Mouse (Mus musculus) telencephalon, adult 2 months (tissue): ENCODE results near the gene Plscr1.

Experiments
- DNase-seq: peaks from one replicate; pipeline ENCODE4 v3.0.0-alpha.2; 2011; ENCODE audit warnings: low read depth, low spot score

Plscr1 gene

DNA sequence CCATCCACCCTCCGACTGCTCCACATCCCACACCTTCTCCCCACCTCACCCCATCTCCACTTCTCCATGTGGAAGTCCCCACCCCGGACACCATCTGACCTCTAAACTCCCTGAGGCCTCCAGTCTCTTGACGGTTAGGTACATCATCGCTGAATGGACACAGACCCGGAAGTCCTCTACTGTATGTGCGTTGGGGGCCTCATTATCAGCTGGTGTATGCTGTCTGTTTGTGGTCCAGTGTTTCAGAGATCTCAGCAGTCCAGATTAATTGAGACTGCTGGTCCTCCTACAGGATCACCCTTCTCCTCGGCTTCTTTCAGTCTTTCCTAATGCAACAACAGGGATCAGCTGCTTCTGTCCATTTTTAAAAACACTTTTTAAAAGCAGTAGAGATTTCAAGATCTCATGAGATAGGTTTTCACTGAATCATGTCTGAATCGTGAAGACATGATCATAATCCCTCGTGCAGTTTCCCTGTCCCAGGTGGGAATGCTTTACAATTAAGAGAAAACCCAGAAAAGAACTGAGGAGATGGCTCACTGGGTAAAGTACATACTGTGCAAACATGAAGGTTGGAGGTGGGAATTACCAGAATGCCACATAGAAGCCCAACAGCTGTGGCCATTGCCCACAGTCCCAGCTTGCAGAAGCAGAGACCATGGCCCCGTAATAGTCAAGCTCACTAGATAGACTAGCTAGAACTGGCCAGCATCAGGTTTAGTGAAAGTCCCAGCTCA, 4.2 kb downstream of the Plscr1 start:
- no peak for DNase-seq

DNA sequence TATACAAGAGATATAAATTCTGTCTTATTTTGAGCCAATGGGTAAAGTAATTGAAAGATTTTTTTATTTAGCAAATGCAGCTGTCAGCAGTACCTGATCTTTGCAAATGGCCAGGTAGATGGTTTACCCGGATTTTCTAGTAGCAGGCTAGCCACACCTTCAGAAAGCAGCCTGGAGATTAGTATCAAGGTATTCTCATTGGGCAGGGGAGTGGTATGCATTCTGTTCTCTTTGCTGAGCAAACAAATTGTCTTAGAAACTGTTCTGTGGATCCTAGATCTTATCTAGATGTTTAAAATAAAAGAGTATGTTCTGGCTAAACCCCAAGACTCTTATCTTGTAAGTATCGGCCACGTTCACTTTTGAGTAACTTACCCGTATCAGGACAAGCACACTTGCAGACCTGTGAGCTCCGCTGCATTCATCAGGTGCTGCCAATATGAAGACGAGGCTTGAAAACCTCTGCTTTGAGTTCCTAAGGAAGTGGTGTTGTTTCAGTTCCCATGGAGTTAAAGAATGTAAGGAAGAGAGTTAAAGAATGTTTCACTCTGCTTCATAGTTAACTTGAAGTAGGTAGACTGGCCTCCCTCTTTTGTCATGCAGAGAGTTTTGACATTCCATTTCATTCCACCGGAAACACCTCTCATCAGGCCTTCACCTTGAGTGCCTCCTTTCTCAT, 11.1 kb downstream of the Plscr1 start:
- DNase-seq, result no peak

DNA sequence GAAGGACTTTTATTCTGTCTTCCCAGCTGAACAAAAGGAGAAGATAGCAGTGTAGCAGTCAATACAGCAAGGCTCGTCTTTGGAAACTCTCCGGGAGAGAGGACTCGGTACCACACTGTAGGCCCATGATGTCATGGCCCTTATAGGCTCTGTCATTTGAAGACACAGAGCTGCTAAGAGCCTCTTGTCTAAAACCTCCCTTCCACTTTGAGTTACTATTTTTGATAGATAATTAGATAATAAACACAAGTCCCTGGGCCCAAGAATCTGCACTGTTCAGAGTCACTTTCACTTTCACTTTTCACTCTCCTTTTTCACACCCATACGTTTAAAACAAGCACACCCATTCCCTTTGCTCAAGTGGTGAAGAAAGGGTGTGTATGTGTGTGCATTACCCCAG, 16.2 kb downstream of the Plscr1 start:
- DNase-seq, result no peak

DNA sequence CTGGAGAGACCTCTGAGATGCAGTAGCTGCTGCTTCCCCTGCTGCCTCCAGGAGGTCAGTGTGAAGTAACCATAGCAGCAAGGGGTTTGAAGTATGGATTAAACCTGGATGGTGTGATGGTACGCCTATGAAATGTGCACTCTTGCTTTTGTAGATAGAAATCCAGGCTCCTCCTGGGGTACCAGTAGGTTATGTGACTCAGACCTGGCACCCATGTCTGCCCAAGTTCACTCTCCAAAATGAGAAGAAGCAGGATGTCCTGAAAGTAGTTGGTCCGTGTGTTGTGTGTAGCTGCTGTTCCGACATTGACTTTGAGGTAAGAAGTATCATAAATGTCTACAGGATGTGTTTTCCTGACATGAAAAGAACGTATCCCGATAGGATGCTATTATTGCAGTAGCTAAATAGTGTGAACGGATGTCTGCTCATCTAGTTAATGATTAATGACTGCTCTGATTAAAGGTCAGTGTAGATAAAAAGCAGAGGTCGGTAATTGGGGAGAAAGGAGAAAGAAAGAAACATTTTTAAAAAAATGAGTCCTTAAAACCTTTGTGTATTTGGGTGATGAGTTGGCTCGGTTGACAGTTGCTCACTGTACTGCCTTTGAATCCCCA, 17.1 kb downstream of the Plscr1 start:
- DNase-seq, result no peak

DNA sequence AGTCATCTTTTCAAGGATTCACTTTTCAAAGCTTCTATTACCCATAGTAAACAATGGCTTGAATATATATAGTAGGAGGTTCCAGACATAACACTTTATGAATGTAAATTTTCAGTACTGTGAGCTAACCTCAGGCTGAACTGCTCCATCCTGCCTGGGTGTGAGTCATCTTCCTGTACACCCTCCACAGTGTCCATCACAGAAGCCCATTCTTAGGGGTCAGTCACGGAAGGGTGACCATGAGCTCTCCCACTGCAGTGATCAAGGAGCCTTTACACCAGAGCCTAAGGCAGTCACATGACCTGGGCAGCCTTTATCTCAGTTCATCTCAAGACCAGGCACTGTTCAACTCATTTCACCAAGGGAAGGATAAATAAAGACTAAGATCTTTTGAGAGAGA, 18.2 kb downstream of the Plscr1 start:
- DNase-seq, result no peak

DNA sequence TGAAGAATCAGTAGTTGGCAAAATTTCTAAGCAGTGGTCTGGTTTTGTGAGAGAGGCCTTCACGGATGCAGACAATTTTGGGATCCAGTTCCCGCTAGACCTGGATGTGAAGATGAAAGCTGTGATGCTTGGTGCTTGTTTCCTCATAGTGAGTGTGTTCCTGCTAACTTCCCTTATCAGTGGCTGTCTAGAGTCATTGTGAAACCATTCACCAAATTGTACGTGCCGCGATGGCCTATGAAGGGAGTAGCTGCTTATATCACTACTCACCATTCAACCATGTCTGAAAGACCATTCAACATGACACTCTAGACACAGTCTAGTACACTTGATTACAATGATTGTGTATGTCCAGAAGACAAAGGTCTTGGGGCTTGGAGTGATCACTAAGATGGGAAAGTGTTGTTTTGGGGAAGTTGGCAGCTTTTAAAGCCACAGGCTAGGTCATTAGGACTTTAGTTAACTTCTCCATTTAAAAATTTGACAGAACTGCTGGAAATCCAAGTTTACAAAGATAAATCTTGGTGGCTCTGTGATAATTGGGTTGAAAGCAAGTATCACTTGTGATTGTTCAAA, 20.4 kb downstream of the Plscr1 start:
- no peak for DNase-seq

DNA sequence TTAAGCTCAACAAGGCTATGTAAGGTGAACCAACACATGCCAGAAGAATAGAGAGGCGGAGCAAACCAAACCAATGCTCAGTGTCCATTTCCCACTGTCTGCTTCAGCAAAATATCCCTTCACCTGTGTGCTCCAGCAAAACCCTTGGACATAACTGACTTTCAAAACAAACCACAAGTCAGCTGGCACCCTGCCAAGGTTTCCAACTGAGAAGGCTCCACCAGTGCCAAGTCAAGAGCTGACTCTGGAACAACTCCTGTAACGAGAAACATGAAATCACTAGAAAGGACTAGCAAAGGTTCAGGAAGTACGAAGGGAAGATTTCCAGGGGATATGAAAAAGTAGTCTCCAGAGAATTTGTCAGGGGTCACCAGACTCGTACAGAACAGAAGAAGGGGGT, 21.4 kb downstream of the Plscr1 start:
- no peak for DNase-seq

DNA sequence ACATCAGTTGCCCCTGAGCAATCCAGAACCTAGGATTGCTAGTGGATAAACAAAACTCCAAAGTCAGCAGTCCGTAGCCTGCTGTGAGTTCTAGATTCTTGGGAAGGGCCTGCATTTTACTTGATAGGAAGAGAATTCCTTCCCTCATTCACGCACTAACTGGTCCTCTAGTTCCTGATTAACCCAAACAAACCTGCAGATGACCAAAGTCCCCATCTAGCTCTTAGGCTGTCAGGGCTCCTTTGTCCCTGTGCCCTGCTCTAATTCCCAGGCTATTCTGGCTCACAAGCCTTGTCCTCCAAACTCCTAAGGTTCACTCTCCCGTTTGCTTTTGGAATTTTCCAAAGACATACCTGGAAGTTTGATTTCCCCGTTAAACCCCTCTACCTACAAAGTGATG, 23.1 kb downstream of the Plscr1 start:
- DNase-seq, result no peak

DNA sequence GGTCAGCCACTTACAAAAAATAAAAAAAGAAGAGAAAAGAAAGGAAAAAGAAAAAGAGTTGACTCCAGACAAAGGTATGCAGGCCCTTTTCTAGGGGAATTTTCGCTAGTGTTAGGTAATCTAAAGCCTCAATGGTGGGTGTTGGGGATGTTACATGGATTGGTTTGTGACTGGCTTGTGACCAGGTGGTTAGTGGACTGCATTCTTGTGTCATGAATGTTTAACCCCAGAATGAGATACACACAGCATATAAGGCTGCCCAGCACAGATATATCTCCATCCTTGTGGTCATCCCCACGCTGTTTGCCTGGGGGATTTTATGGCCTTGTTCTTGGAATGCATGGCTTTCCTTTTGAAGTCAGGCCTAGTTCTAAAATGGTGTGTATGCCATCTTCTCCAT, 23.7 kb downstream of the Plscr1 start:
- DNase-seq, result no peak

DNA sequence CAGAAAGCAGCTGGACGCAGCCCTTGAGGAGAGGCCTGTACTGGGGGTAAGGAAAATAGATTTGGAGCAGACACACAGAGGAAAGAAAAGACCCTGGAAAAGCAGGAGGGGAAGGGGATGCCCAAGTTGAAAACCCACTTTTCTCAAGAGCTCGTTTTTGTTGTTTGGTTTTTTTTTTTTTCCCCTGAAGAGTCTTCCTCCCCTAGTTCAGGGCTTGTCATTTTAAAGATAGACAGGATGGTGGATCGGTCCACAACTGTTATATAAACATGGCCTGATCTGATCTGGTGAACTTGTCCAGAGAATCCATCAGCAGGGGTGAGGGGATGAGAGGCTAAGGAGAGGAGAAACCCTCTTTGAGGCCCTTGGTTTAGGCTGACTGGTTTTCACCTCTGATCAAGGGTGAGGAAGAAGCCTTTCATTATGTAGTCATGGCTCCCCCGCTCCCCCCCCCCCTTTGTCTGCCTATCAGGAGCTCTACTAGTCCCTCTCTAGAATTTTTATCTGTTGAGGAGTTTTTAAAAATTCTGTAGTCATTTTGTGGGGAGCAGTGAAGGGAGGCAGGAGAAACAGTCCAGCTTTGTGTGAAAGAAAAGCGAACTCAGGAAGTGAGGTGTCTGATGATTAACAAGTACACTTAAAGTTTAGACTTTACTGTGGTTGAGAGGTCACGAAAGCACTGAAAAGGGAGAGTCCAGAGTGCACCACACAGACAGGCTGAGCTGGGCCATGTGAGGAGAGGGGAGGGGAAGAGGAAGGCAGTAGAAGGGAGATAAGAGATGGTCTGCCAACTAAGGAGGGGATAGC, 24.6 kb downstream of the Plscr1 start:
- DNase-seq, result no peak

DNA sequence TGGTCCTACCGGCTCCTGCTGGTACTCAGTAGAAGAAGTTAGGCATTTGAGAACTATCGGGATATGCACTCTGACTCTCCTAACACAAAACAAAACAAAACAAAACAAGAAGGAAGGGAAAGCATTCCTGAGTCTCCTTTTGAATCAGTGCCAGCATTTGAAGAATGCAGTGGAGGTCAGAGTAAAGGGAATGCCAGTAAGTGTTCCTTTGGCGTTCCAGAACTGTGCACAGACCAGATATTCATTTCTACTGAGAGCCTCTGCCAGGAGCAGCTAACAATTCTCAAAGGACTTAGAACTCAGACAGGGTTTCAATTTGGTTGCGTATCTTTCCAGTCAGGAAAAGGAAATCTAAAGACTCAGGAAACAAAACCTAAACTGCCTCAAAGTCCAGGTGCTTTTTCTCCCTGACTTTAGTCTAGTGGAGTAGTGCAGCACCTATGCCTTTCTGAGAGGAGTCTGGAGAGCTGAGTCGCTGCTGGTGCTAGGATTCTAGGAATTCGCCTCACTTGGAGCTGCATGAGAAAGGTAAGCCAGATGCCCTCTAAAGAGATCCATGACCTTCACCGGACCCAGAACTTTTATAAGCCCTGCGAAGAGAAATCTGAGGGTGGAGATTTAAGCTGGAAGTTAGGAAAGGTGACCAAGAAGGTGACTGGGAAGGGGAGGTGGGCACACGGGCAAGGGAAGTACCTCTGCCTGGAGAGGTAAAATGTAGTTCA, 26.1 kb downstream of the Plscr1 start, which contains the start of gene Plscr2:
TSS of gene Plscr2 (plus strand) at position 117 of the 722 bp plus-strand sequence.
- DNase-seq, result no peak

DNA sequence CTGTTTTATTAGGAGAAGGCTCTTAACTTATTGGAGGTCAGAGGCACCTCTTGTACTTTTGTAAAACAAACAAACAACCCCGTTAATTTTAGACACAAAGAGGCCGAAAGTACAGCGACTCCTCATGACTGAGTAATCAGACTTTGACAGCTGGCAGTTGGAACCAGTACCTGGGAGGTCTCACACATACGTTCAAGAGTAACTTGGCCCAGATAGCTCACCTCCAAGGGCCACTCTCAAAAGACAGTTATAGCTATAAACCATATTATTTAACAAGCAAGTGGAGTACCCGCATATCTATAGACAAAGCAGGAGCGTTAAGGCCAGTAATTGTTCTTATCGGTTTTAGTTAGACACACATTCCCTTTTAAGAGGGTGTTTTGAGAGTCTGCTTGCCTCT, 26.8 kb downstream of the Plscr1 start:
- no peak for DNase-seq

DNA sequence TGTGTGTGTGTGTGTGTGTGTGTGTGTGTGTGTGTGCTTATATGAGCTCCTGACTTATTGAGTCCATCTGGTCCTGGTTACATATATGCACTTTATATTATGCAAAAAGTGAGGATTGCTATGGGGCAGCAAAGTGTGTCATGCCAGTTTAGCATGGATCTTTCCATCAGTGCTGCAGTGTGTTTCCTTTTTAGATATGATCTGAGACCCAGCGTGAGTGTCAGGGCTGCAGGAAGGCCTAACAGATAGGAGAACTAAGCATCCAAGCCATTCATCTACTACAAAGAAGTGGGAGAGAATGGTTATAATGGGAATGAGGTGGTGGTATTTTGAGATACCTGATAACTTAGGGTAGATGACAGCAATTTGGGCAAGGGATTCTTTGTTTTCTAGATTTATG, 30.5 kb downstream of the Plscr1 start:
- no peak for DNase-seq

DNA sequence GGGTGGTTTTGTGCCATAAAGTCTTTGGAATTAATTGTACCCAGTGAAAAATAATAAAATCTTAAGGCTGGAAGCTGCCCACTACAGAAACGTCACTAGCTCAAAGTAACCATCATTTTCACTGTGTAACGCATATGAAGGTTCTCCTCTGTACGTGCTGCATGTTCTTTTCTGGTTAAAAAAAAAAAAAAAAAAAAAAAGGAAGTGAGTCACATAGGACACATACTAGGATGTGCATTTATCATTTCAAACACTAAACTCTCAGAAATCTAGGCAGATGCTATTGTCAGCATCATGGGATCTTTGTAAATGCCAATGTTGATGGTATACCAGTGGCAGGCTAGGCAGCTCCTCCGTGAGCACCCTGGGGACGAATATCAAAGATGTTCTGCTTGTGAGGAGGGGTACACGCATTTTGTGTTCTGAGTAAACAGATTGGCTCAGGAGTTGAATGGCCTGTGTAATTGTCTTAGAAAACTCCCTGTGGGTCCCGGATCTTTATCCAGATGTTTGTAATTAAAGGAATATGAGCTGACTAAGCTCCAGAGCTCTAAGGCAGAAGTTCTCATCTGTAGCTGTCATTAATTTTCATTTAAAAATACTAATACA, 33.1 kb downstream of the Plscr1 start:
- DNase-seq, result no peak

DNA sequence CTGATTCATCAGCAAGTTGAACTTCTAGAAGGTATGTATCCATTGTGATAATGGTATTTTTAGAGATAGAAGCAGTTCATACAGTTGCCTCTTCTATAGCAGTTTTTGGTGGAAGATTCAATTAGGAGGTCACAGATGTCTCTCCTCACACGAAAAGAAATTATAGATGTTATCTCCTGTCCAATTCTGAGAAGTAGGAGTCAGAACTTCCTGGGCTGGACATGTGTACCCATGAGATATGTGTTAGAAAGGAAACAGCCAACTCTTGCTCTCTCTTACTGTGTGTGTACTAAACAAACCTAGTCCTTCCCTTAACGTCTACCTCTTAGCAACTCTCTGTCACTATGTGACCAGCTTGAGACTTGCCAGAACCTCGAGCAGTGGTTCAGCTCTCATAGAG, 40.1 kb downstream of the Plscr1 start:
- DNase-seq, result no peak

DNA sequence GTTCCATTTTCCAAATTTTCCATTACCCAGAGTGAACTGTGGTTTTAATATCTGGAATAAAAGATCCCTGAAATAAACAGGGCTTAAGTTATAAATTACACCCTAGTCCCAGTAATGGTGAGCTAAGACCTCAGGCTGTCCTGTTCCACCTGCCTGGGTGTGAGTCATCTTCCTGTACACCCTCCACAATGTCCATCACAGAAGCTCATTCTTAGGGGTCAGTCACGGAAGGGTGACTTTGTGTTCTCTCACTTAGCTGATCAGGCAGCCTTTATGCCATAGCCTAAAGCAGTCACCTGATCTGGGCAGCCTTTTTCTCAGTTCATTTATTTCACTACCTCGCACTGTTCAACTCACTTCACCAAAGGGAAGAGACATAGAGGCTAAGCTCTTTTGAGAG, 42.6 kb downstream of the Plscr1 start:
- no peak for DNase-seq

DNA sequence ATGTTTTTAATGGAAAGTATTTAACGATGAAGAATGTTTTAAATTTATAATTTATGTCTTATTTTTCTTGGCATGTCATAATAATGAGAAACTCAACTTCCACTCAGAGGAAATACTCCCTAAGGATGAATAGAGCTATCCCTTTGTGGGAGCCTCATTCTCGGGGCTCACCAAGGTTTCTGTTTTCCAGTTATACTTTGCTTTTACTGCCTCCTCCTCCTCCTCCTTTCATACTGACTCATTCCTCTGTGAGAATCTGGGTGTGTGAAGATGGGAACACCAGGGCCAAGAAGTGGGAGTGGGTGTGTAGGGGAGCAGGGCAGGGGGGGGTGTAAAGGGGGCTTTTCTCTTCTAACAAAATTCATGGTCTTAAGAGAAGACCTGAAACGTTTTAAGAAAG, 43.4 kb downstream of the Plscr1 start:
- DNase-seq, result no peak

DNA sequence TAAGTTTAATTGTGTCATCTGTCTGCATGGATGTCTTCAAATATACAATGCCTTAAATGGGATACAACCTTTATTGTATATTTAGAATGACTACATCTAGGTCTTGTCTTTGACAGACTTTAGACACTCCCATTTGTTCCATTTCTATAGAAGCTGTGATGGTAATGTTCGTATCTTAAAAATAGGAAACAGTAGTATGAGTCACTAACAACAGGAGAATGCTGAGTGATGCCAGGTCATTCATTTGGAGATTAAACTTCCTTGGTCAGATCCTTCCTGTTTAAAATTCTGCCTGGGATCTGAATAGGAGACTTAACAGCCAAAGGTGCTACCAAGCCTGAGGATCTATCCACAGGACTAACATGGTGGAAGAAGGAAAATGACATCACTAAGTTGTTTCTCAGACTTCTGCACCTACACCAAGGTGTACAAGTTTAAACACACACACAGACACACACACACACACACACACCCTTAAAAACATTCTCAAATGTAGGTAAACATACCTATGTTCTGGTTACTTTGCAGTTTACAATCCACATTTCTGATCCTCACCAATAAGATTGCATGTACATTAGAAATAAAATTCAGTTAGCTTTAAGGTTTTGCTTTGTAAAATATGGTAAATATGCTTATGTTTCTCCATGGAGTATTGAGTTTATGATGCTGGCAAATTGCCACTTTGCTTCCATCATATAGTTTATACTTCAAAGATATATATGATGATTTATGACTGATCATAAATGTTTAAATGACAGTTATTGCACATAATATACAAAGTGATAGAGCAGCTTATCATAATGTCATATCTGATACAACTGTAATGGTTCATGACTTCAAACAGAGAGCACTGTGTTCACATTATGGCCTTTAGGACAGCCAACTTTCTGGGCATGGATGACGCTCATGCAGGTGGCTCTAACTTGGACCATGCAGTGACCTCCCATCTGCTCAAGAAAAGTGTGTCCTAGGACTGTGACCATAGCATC, 44.3 kb downstream of the Plscr1 start:
- DNase-seq, result no peak

DNA sequence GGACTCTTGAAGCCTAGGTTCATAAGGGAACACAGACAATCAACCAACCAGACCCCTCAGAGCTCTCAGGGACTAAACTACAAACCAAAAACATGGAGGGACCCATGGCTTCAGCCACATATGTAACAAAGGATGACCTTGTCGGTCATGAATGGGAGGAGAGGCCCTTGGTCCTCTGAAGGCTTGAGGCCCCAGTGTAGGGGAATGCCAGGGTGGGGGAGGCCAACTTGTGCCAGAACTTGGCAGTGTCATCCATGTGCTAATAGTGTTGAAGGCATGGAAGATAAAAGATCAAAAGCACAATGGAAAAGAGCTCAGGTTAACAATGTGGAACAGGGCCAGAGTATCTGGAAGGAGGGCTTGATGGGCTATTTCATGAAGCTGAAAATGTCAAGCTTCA, 48.7 kb downstream of the Plscr1 start:
- no peak for DNase-seq

DNA sequence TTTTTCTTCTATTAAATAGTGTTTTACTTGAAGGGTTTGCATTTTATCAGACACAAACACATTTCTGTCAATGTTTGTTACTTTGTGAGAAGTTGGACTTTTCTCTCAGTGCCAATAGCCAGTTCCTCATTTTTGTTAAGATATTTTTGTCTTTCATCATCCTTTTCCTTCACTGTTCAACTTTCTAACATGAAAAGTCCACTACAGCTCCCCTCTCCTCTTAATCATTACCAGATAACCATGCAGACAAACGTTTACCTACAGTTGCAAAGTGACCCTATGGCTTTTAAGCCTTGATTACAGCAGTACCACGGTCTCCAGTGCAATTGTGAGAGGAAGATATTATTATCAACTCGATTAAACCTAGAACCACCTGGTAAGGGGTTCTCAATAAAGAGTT, 51.7 kb downstream of the Plscr1 start:
- no peak for DNase-seq
